Mouse (Mus musculus) spleen, embryonic (tissue): ENCODE measurements at regions not wholly inside any gene's neighbourhood (a gene's known extent, or its start where the extent isn't known, plus 50 kb on each side); places are given as distances from the start of the nearest gene placed in this dataset.
"Not testable (repeated sequence)": the region's sequence is repeated elsewhere in the genome, so short reads cannot be mapped to it uniquely, and the experiment has no call there.

ENCODE experiments used
- CTCF ChIA-PET: fragments of 350-600 bp; sonication (Branson Sonifier 250); formaldehyde crosslinking; loops from one replicate; lab custom pipeline; 2022; lab: Charles Lee

DNA sequence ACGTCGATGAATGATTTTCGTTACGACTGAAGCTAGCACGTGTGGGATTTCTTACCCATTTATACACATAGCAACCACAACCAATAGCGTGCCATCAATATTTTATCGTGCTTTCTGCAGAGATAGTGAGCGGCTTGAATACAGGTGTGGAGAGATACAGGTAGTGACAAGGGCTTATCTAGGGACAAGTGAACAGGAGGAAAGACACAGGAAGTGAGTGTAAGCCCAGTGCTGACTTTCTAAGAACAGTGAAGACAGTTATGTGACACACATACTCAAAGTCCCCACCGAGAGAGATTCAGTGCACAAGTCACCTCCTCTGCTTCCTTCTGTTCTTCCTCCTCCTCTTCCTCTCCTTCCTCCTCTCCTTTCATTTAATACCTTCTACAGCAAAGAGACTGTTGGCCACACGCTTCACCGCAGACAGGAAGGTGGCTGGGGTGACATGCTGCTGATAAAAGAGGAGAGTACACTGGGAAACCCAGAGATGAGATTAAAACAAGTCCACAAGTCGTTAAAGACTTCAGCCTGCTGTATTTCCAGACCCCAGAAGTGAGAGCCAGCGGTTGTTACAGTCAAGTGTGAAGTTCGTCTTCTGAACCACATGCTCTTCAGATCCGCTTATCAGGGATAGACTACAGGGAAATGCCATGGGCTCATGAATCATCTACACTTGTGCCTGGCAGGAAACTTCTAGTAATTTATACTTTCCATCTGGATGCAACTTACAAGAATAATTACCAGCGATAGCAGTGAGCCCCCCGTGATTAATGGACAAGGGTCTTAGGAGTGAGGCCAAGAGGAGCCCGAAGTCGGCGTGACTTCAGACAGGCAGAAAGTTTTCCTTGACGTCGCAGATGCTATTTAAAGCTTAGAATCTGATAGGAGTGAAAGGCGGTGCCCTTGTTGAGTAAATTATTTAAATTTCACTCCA is 180.5 kb downstream of the Gxylt1 start:
- CTCF ChIA-PET, result no interaction called here

DNA sequence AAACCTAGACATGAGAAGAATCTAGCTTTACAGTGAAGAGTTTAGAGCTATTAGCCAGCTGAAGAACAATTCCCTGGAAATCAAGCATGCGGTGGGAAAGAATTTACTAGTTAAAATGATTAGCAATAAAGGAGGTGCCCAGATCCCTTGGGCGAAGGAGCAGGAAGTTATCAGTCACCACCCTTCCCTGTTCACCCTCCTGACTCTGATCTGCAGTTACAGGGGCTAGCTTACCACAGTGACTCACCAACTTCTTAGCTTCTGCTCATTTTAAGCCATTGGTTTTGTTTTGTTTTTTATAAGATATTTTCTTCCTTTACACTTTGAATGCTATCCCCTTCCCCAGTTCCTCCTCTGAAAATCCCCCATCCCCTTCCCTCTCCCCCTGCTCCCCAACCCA is 183.6 kb downstream of the Gxylt1 start:
- CTCF ChIA-PET, result no interaction called here

DNA sequence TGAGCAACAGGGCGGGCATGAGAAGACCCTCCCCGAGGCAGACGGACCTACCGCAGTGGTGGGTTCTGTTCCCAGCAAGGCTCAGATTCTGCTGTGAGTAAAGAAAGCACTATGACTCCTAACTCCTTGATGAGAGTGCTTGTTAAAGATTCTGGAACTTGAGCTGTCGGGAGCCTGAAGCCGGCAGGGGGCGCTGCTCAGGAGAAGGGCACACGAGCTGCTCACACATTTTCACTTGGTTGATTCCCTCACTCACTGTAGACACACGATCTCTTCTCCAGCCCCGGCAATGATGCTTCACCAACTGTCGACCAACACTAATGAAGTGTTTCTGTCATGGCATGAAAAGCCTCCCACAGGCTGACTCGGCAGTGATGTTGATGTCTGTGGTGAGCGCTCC is 185.6 kb downstream of the Gxylt1 start:
- CTCF ChIA-PET, result no interaction called here

DNA sequence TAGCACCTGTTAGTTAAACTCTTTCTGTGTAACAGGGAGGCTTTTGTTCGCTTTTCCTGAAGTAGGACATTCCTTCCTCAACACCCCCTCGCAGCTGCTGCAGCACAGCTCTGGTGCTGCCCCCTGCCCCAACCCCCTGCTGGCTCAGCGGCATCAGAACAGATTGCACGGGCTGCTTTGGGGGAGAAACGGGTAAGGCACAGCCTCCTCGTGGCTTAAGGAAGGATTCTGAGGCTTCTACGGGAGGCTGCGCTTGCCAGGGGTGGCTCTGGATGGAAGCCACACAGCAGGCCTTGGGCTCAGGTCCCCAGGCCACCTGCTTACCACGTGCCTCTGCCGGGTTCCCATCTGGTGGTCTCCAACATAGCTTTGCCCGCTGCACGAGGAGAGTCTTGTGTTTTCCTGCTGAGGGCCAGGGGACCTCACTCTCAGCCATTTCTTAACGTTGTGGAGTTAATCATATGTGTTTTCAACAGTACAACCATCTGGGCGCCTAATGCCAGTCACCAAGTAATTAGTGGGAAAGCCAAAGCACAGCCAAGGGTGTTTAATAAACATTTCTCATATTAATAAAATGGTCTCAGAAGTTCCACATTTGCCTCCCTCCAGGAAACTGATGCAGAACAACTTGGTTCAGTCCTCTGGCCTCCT is 189.9 kb downstream of the Gxylt1 start:
- CTCF ChIA-PET, result no interaction called here

DNA sequence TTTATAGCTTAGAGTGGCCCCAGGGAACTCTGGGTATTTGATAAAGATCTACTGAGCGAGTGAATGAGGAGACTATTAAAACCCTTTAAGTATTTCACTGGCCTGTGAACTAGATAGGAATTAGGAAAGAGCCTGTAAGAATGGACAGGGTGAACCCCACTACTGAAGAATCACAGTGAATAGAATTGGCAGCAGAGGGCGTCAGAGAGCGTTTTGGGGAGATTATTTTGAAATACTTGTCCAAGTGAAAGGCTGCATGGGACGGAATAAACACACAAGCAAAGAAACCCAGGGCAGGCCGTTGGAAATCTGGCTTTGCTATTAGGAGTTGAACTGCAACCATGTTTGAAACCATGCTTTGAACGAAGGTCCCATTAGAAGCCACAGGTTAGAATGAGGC is 200.9 kb downstream of the Gxylt1 start:
- CTCF ChIA-PET, result no interaction called here

DNA sequence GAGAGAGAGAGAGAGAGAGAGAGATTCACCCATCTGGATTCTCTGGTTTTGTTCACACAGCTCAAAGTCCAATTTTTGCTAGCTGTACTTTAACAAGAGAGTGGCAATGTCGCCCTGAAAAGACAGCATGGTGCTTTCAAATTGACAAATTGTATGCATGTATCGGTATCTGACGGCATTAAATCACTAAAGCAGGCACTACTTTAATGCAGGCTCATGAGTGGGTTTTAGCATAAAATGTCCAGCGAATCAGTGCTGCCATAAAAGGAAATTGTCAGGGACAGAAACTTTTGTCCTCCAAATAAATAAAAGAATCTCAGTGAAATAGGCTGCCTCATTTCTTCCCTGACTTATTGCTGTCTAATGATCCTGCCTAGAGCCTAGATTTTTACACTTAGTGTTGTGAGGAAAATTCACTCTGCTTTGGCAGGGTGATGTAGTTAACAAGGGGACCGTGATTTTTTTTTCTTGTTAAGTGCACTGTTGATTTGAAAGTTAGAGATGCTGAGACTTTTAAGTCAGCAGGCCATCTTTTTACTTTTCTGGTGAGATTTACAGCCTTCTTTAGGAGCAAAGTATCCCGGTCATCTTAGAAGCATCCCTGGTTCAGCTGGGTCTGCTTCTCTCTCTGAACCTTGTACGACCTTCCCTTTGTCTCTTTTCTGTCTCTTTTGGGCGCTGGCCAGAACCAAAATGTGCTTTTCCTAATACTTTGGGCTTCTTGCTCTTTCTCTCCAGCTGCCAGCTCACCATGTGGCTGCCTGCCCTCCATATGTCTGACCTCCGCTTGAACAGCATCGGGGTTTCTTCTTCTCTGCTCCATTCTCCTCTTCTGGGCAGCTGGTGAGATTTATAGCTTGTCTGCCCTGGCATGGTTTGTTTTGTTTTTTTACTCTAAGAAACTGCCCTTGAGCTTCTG is 212.5 kb downstream of the Gxylt1 start:
- CTCF ChIA-PET, result no interaction called here

DNA sequence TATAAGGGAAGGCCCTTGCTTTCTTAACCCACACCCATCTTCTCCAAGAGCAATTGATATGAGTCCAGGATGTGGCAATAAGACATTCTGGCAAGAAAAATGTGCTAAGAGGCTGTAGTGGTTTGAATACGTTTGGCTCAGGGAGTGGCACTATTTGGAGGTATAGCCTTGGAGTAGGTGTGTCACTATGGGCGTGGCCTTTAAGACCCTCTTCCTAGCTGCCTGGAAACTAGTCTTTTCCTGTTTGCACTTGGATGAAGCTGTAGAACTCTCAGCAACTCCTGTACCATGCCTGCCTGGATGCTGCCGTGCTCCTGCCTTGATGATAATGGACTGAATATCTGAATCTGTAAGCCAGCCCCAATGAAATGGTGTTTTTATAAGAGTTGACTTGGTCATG is 221.5 kb downstream of the Gxylt1 start:
- CTCF ChIA-PET, result no interaction called here

DNA sequence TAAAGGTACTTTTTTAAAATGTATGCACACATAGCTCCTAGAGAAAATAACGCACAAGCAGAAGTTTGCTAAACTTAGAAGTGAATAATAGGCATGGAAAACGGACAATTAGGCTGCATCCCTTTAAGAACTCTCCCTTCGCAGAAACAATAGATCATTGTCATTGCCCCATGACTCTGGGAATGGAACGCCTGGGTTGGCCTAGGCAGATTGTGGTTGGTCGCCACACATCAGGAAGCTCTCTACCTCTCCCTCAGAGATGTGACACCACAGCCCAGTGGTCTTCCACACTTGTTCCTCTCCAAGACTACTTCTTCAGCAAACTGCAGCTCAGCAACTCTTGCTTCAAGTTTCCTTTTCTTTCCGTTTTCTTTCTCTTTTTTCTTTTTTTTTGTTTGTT is 247.8 kb downstream of the Gxylt1 start:
- CTCF ChIA-PET, result no interaction called here

DNA sequence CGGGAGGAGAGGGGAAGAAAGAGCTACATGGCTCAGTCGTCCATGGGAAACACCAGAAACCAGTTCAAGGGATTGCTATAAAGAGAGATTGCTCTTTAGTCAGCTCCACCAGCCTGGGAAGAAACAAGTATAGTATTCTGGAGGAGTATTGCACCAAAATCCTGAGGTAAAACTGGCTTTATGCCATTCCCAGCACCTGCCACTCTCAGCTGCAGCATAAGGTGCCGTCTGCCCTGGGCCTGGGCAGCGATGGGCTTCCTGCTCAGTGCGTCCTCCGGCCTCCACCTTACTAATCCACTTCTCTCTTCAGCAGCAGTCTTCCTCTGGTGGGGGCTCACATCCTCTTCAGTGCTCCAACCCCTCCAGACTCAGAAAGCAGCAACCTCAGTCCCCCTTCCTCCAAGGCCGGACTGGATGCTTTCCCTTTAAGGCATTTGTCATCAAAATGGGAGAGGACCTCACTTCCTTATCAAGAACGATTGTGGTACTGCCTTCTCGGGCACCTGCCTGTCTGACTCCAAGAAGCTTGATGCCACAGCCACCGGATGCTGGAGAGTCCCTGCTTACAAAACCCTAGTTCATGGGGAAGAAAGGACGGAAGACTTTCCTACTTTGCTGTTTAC is 248.4 kb downstream of the Gxylt1 start:
- CTCF ChIA-PET, result no interaction called here

DNA sequence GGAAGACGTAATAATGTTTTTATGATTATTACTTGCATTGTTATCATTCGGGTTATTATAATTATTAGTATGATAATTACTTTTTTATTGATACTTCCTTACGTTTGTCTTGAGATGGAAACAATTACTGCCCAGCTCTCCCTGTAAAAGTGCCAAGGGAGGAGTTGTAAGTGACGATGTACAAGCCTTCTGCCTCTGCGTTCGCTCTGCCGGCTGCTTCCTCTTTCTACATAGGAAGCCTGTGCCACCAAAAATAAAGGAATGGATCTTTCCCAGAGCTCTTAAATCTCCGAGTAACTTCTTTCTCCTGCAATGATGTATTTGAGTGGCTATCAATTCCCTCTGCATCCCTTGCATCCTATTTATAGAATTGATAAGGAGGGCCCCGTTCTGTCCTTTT is 249.2 kb downstream of the Gxylt1 start:
- CTCF ChIA-PET, result no interaction called here

DNA sequence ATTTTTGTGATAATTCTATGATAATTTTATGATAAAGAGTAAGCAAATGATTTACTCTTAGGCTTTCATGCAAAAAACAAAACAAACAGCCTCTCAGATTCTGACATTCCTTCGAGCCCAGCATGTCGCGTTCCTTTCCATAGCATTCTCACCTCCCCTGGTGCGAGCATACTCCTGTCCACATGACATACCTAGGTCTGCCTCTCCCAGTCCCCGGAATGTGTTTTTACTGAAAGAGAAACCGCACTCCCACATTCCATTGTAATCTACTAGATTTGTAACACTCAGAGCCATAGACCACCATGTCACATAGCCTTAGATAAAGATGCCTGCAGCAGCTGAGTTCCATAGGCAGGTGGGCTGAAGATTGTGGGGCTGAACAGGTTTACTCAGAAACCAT is 250.8 kb downstream of the Gxylt1 start:
- CTCF ChIA-PET, result no interaction called here

DNA sequence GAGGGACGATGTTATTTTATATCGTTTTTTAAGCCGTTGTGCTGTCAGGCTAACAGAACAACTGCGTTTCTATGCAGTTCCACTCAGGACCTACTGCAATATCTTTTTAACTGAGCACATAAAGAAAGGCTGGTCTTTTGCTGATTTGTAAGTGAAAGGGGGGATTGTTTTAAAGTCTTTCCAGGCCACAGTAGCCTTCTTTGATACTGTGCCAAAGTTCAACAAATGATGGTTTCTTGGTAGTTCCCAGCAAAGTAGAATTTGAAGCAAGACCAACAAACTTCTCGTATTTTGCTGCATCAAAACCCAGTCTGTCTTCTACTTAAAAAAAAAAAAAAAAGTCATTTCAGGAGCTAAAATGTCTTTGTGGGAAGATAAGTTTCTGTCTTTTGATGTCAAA is 263.8 kb downstream of the Gxylt1 start:
- CTCF ChIA-PET, result no interaction called here

DNA sequence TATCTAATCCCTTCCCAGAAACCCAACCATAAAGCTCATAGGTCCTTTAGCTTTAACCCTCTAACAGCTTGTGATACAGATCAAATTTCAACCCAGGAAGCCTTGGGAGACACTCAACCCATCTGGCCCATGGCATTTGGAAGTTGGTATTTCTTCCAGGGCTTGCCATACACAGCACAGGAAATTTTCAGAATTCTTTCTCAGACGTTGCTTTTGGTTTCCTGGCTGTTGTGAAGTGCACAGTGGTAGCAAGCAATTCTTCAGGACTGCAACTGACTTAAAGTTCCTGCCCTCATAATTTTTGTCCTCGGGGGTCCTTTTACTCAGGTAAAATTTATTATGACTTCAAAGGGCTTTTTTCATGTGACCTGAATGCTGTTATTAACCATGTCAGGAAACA is 264.4 kb downstream of the Gxylt1 start:
- CTCF ChIA-PET, result no interaction called here

DNA sequence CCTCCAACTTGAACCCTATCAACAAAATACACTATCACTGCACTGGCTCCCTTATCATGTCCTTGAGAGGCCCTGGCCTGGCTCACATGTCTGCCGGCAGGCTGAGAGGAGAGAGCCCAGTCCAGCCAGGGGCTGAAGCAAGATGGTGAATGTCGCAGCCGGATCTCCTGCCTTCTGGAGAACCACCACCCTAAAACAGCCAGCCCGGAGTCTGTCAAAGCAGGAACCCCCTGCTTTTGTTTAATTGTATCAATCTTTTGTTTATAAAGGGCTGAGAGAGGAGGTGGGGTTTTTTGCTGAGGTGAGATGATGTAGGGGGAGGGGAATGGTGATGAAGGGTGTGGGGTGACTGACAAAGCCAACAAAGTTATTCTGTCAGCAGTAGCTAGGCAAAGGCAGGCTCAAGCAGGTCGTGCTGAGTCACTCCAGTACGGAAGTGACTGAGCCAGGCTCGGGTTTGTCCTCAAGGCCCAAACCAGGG is 269.2 kb downstream of the Gxylt1 start:
- CTCF ChIA-PET, result no interaction called here

DNA sequence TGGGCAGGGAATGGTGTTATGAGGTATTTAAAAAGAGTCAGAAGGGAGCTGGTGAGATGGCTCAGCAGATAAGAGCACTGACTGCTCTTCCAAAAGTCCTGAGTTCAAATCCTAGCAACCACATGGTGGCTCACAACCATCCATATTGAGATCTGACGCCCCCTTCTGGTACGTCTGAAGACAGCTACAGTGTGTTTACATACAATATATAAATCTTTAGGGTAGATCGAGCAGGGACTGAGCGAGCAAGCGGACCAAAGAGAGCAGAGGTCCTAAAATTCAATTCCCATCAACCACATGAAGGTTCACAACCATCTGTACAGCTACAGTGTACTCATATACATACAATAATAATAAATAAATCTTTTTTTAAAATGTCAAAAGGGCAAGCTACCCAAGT is 269.8 kb downstream of the Gxylt1 start:
- CTCF ChIA-PET, result not testable (repeated sequence)

DNA sequence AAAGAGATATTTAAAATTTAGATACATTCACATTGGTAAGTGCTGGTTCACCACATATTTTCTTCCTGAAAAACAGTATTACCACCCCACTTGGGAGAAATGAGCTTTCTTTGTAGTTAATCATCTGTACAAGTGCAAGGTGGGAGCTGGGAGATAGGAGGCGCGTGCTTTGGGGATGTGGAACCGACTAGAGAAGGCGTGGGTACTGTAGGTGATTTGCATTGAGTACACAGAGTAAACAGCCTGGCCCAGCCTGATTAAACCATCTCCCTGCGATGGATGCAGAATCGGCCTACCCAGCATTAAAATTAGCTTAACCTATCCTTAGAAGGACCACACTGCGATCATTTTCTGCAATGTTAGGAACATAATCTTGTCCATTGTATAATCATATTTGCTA is 270.4 kb downstream of the Gxylt1 start:
- CTCF ChIA-PET, result no interaction called here

DNA sequence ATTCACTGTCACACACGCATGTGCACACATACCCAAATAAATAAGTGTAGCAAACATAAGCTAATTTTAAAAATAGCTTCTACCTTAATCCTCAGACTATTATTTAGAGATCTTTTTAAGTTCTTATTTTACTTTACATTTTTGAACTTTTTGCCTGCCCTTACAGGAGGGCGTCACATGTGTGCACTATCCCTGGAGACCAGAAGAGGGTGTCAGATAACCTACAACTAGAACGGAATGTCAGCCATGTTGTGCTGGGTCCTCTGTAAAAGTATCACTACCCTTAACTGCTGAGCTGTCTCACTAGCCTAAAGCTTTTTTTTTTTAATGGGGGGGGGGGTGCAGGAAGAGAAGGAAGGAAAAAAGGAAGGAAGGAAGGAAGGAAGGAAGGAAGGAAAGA is 271.7 kb downstream of the Gxylt1 start:
- CTCF ChIA-PET, result interaction anchor here (0.6 kb wide), 1 partner anchor 260 kb away, joined by 3 read pairs; no protein-coding TSS in a partner anchor

DNA sequence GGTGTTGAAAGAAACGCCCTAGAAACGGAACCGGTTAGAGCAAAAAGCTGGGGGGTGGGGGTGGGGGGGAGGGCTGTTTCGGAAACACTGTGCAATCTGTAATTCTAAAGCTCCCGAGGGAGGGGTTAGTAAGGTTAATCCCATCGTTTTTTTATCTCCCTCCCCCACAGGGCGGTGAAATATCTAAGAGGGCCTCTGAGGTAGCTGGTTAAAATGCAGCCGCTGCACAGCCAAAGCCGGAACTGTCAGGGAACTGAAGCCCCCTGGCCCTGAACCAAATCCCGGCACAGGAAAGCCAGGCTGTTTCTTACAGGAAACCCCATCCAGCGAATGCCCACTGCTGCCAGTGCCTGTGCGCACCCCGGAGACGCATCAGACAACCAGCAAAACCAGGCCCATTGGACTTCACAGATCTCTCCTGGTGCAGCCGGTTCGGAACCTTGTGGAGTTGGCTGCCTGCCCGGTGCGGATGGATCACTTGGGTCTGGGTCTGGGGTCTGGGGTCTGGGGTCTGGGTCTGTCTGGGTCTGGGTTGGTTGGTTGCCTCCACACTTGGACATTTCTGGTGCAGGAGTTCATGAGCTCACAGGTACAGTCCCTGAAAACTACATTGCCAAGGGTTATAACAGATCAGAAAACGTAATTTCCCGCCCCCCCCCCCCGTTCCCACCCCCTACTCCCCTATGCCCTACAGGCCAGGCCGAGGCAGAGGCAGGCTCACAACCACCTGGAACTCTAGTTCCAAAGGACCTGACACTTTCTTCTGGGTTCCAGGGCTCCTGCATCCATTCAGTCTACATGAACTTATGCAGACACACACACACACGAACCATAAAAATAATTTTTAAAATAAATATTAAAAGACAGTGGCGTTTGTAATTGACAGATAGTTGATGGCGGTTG is 272.7 kb downstream of the Gxylt1 start:
- CTCF ChIA-PET, result no interaction called here

DNA sequence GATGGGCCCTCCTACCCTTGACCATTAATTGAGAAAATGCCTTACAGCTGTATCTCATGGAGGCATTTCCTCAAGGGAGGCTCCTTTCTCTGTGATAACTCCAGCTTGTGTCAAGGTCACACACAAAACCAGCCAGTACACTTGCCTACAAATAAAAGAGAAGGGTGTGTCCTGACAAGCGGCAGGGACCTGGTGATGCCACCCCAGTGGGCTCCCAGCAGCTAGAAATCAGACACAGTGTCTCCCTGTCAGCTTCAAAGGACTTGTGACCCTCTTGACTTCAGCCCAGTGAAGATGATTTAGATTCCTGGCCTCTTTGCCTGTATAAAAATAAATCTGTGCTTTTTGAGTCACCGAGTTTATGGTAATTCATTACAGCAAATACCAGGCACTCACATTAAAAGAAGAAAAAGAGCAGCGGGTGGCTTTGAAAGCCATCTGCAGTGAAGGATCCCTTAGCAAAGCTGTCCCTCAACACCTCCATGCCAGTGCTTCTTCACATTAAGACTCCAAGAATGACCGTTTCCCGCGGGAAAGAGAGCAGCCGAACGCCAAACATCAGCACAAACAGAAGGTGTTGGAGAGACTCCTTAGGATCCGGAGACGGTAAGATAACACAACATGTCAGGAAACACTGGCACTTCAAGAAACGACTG is 273.5 kb downstream of the Gxylt1 start:
- CTCF ChIA-PET, result interaction anchor here (0.7 kb wide), 1 partner anchor 19 kb away, joined by 3 read pairs; no protein-coding TSS in a partner anchor

DNA sequence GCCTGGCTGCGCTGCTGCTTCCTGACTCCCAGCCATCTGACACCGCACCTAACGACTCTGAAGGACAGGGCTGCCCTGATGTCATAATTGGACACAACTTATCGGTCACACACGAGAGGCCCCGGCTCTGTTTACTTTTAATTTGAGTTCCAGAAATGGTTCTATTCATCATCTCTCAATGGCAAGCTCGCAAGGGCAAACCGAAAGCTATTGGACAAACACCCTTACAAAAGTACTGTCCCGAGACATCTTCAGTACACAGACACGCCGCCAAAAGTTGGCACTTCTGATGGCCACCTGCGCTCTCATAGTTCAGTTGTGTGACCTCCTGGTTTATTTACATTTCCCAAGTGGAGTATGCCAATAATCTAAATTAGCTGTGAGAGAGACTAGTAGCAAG is 274.9 kb downstream of the Gxylt1 start:
- CTCF ChIA-PET, result no interaction called here
